Mouse (Mus musculus) macrophage (primary cell): Measurements from ENCODE around the gene Kdr. TPM values are rescaled to one million over a fixed set of nuclear protein-coding genes. Genes with fewer than 3 reads are reported as not detected.

Experiments
- H3K27ac ChIP-seq: fragments of 350-480 bp; formaldehyde crosslinking; 2 replicates; pipeline ENCODE4 v1.9.0; 2021
- H3K36me3 ChIP-seq: fragments of 350-480 bp; formaldehyde crosslinking; 2 replicates; pipeline ENCODE4 v1.9.0; 2021; ENCODE audit errors: inconsistent target
- H3K4me3 ChIP-seq: fragments of 350-480 bp; formaldehyde crosslinking; 2 replicates; pipeline ENCODE4 v1.9.0; 2021; ENCODE audit errors: inconsistent target
- H3K79me2 ChIP-seq: fragments of 350-480 bp; formaldehyde crosslinking; 2 replicates; pipeline ENCODE4 v1.9.0; 2021; ENCODE audit errors: inconsistent target
- WGBS: methylation state at CpG from one replicate; pipeline ENCODE4 v1.1.7; 2026; ENCODE audit warnings: inconsistent platforms; ENCODE audit not compliant: missing documents; 5-methylcytosine and 5-hydroxymethylcytosine counted together
- polyA plus RNA-seq: library from polyadenylated mRNA; stranded (reverse); fragments of 250-400 nt; gene quantifications from 3 replicates; pipeline ENCODE4 v1.2.4, GENCODE M21; 2018; ENCODE audit warnings: inconsistent platforms

Gene Kdr
- polyA plus RNA-seq, 1 experiment from 2014 or later = 5.8 TPM

GRCm38 (mm10) chr5:75977441-75978373, 551 bp downstream of the Kdr start:
- Histone ChIP-seq H3K36me3 (no peaks in the 10 kb centered on the region), H3K27ac (no peak overlapping the region), H3K4me3 (peak overlapping the region; percentile 47), H3K79me2 (no peaks in the 10 kb centered on the region)
- WGBS = 17% methylated on average over 54 of the region's 54 CpGs

GRCm38 (mm10) chr5:75976696-75977095, 1.6 kb downstream of the Kdr start:
- no peaks in the 10 kb centered on the region for H3K79me2 ChIP-seq
- no peaks in the 10 kb centered on the region for H3K36me3 ChIP-seq
- 92% methylated on average over 9 of the region's 9 CpGs for WGBS
- H3K4me3 ChIP-seq = no peak overlapping the region
- no peak overlapping the region for H3K27ac ChIP-seq

- no peak overlapping the region for H3K27ac ChIP-seq
- WGBS = 97% methylated on average over 5 of the region's 5 CpGs
- H3K36me3 ChIP-seq = no peaks in the 10 kb centered on the region
- no peaks in the 10 kb centered on the region for H3K79me2 ChIP-seq
- H3K4me3 ChIP-seq = no peak overlapping the region
Observed at GRCm38 (mm10) chr5:75975398-75975797, 2.9 kb downstream of the Kdr start.

- Histone ChIP-seq H3K4me3 (no peak overlapping the region), H3K36me3 (no peaks in the 10 kb centered on the region), H3K79me2 (no peaks in the 10 kb centered on the region), H3K27ac (no peak overlapping the region)
- 30% methylated on average over 7 of the region's 7 CpGs for WGBS
Observed at GRCm38 (mm10) chr5:75974543-75975130, 3.6 kb downstream of the Kdr start.

- Histone ChIP-seq H3K36me3 (no peaks in the 10 kb centered on the region), H3K27ac (no peak overlapping the region), H3K79me2 (no peaks in the 10 kb centered on the region), H3K4me3 (no peak overlapping the region)
- 95% methylated on average over 3 of the region's 3 CpGs for WGBS
Observed at GRCm38 (mm10) chr5:75969887-75970286, 8.4 kb downstream of the Kdr start.

- H3K36me3 ChIP-seq = peaks cover 15% of the 10 kb centered on the region; the same call in 1 of the 2 replicates
- H3K4me3 ChIP-seq = no peak overlapping the region
- no peak overlapping the region for H3K27ac ChIP-seq
Observed at GRCm38 (mm10) chr5:75962558-75962957, 15.7 kb downstream of the Kdr start.

GRCm38 (mm10) chr5:75961741-75962469, 16.4 kb downstream of the Kdr start:
- WGBS = 79% methylated on average over 19 of the region's 19 CpGs
- Histone ChIP-seq H3K79me2 (no peaks in the 10 kb centered on the region), H3K4me3 (no peak overlapping the region)

More at GRCm38 (mm10) chr5:75962558-75962957, 15.7 kb downstream of the Kdr start:
- WGBS = 92% methylated on average over 12 of the region's 12 CpGs
- no peaks in the 10 kb centered on the region for H3K79me2 ChIP-seq

GRCm38 (mm10) chr5:75959809-75960208, 18.4 kb downstream of the Kdr start:
- 92% methylated on average over 3 of the region's 3 CpGs for WGBS
- Histone ChIP-seq H3K79me2 (no peaks in the 10 kb centered on the region), H3K4me3 (no peak overlapping the region), H3K36me3 (peaks cover 25% of the 10 kb centered on the region), H3K27ac (no peak overlapping the region)

More at GRCm38 (mm10) chr5:75961741-75962469, 16.4 kb downstream of the Kdr start:
- no peak overlapping the region for H3K27ac ChIP-seq
- H3K36me3 ChIP-seq = peaks cover 15% of the 10 kb centered on the region; the same call in 1 of the 2 replicates

- Histone ChIP-seq H3K36me3 (peaks cover 14% of the 10 kb centered on the region), H3K27ac (no peak overlapping the region), H3K79me2 (no peaks in the 10 kb centered on the region), H3K4me3 (no peak overlapping the region)
- 97% methylated on average over 3 of the region's 3 CpGs for WGBS
Observed at GRCm38 (mm10) chr5:75956526-75956925, 21.7 kb downstream of the Kdr start.

- Histone ChIP-seq H3K27ac (no peak overlapping the region), H3K4me3 (no peak overlapping the region), H3K79me2 (no peaks in the 10 kb centered on the region), H3K36me3 (peaks cover 14% of the 10 kb centered on the region)
- 94% methylated on average over 9 of the region's 9 CpGs for WGBS
Observed at GRCm38 (mm10) chr5:75955876-75956275, 22.4 kb downstream of the Kdr start.

- Histone ChIP-seq H3K27ac (no peak overlapping the region), H3K4me3 (no peak overlapping the region), H3K36me3 (peaks cover 14% of the 10 kb centered on the region), H3K79me2 (no peaks in the 10 kb centered on the region)
- WGBS = 100% methylated on average over 2 of the region's 3 CpGs
Observed at GRCm38 (mm10) chr5:75954778-75955330, 23.4 kb downstream of the Kdr start.

GRCm38 (mm10) chr5:75954218-75954617, 24.0 kb downstream of the Kdr start:
- Histone ChIP-seq H3K36me3 (peaks cover 18% of the 10 kb centered on the region), H3K79me2 (no peaks in the 10 kb centered on the region), H3K27ac (no peak overlapping the region), H3K4me3 (no peak overlapping the region)
- WGBS = 100% methylated on average over 3 of the region's 3 CpGs

GRCm38 (mm10) chr5:75952131-75952795, 26.0 kb downstream of the Kdr start:
- Histone ChIP-seq H3K27ac (no peak overlapping the region), H3K79me2 (no peaks in the 10 kb centered on the region), H3K4me3 (no peak overlapping the region), H3K36me3 (peaks cover 18% of the 10 kb centered on the region)
- 93% methylated on average over 8 of the region's 8 CpGs for WGBS

GRCm38 (mm10) chr5:75950866-75951265, 27.4 kb downstream of the Kdr start:
- H3K36me3 ChIP-seq = peaks cover 13% of the 10 kb centered on the region
- 81% methylated on average over 2 of the region's 2 CpGs for WGBS
- no peak overlapping the region for H3K27ac ChIP-seq
- no peak overlapping the region for H3K4me3 ChIP-seq
- no peaks in the 10 kb centered on the region for H3K79me2 ChIP-seq
